In the genomic region with DNA sequence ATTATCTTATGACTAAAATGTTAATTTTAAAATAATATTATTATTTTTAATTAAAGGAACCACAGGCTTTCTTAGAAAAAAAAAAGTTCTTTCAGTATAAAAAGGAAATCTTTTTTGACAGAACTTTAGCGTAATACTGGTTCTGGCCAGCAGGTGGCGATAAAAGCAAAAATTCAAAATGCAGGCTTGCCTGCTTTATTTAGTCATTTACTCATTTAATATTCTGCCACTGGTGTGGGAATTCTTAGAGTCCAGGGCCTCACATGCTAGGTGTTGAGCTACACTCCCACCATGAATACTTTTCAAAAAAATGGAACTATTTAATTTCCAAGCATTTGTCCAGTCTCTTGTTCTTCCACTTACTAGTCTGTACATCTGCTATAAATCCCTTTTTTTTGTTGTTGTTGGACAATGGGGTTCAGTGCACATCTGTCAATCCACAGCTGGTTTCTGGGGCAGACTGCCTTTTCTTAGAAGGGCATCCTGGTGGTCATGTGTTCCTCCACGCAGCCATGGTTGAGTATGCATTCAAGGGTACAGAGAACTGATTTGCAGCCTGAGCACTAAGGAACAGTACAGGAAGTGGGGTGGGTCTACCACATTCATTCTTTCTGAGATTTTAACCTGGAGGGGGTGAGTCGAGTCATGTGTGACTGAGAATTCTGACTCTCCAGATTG, we compare ENCODE assay signal across 9 mouse cellular contexts. TPM values are rescaled to one million over a fixed set of nuclear protein-coding genes. Genes with fewer than 3 reads are reported as not detected.
DNase-seq lines count a peak whose midpoint lies in the region; ATAC-seq and TF ChIP-seq lines count a peak whose summit lies in the region.
"Had no signal": no experiment of that assay in that cellular context is flagged by ENCODE, and none has a peak within 500 bp of the region (broad histone marks: within the 10 kb centered on the region; RNA-seq: fewer than 3 reads in every experiment).

No protein-coding gene starts in this region.

- ATAC-seq in erythroblast, adult 5-6 weeks (replicated peaks; ENCODE audit: low FRiP score, poor library complexity, severe bottlenecking), result peak; percentile 47; the same call in 1 of the 2 replicates
- peak; percentile 31 for ATAC-seq in lung, embryonic 14.5 days (ENCODE audit: insufficient read depth)

- peak; percentile 78 for TF ChIP-seq CTCF in lung, embryonic 14.5 days (IDR thresholded peaks at IDR 0.05; ENCODE audit: low read depth)
- no peak for TF ChIP-seq CTCF in spleen, adult 2 months (IDR thresholded peaks at IDR 0.05; ENCODE audit: extremely low read depth, insufficient read depth, insufficient read length, insufficient replicate concordance)

- H3K36me3 ChIP-seq in lung, embryonic 14.5 days (ENCODE audit: insufficient read depth), result no peaks in the 10 kb centered on the region
- H3K36me3 ChIP-seq in spleen, adult 2 months (ENCODE audit: control insufficient read depth, insufficient read depth, low read length), result no peaks in the 10 kb centered on the region
- H3K36me3 ChIP-seq: neural tube, embryonic 12.5 days had no signal

- WGBS in lung, embryonic 14.5 days, result 25% methylated on average over 4 of the region's 4 CpGs
- WGBS in spleen, adult 2 months, result 13% methylated on average over 4 of the region's 4 CpGs

- no peak overlapping the region for H3K4me2 ChIP-seq in lung, embryonic 14.5 days
- H3K4me2 ChIP-seq: neural tube, embryonic 12.5 days had no signal

- H3K27me3 ChIP-seq in lung, embryonic 14.5 days (ENCODE audit: insufficient read depth, low read length), result peaks cover 19% of the 10 kb centered on the region
- no peaks in the 10 kb centered on the region for H3K27me3 ChIP-seq in spleen, adult 2 months (ENCODE audit: control insufficient read depth, insufficient read depth, low read length)

- no peaks in the 10 kb centered on the region for H3K9me3 ChIP-seq in lung, embryonic 14.5 days (ENCODE audit: low read depth, low read length)
- H3K9me3 ChIP-seq: neural tube, embryonic 12.5 days had no signal

- no peak for TF ChIP-seq POLR2A in spleen, adult 2 months (IDR thresholded peaks at IDR 0.05; ENCODE audit: low read depth, low read length)

- no peak overlapping the region for H3K4me3 ChIP-seq in lung, embryonic 14.5 days (ENCODE audit: low read depth, low read length)
- H3K4me3 ChIP-seq in spleen, adult 2 months (ENCODE audit: extremely low read depth, insufficient read depth, insufficient read length), result no peak overlapping the region
- H3K4me3 ChIP-seq: neural tube, embryonic 12.5 days had no signal

- H3K9ac ChIP-seq in lung, embryonic 14.5 days, result no peak overlapping the region
- H3K9ac ChIP-seq: neural tube, embryonic 12.5 days had no signal

- peak; percentile 49 for DNase-seq in cerebellum, adult 11 months
- DNase-seq in cerebellum, adult 11-12 months, result no peak
- peak; percentile 60 for DNase-seq in urinary bladder, postnatal 14 days (ENCODE audit: low spot score)
- DNase-seq in urinary bladder, postnatal 10 days (ENCODE audit: low spot score), result no peak
- DNase-seq in kidney, adult 9 months, result peak; percentile 56
- DNase-seq in lung, embryonic 14.5 days, result peak; percentile 90
- peak; percentile 4 to 33 for DNase-seq in spleen, adult 2 months (ENCODE audit: low read depth in 1 of 2, low spot score in 2 of 2)

- H3K27ac ChIP-seq in lung, embryonic 14.5 days (ENCODE audit: low read depth), result no peak overlapping the region
- H3K27ac ChIP-seq in spleen, adult 2 months (ENCODE audit: insufficient read depth, low read length), result no peak overlapping the region
- H3K27ac ChIP-seq: neural tube, embryonic 12.5 days had no signal

- no peaks in the 10 kb centered on the region for H3K4me1 ChIP-seq in lung, embryonic 14.5 days (ENCODE audit: insufficient read depth)
- no peaks in the 10 kb centered on the region for H3K4me1 ChIP-seq in spleen, adult 2 months (ENCODE audit: control insufficient read depth, insufficient read depth, insufficient read length)
- H3K4me1 ChIP-seq: neural tube, embryonic 12.5 days had no signal

RNA-seq across cellular contexts. Expression of a gene that starts 30.6 kb away (rescaled TPM):
- 26.1 and 35.1 TPM in 2 replicates for total RNA-seq in erythroblast, adult 5-6 weeks (2015; ENCODE audit: low replicate concordance)
- 33.3 and 37.7 TPM in 2 replicates for total RNA-seq in erythroblast, adult 5-6 weeks (2017; ENCODE audit: low replicate concordance)
- polyA plus RNA-seq in lung, embryonic 14.5 days (2014; fragmentation: Nextera tagmentation; extraction: Ambion mirVana), result 241 and 249 TPM in 2 replicates
- 147 and 172 TPM in 2 replicates for polyA plus RNA-seq in spleen, adult 2 months (2012; rRNA removed)

Comparison
In these comparisons a context has a peak if more than half of its experiments do, and no peak if none do; other contexts are left out.
1. DNase-seq: peak in cerebellum, adult 11 months (single experiment), urinary bladder, postnatal 14 days (single experiment), kidney, adult 9 months (single experiment), lung, embryonic 14.5 days (single experiment) and spleen, adult 2 months (2 of 2); none in cerebellum, adult 11-12 months (single experiment) and urinary bladder, postnatal 10 days (single experiment).